Mouse (Mus musculus): ENCODE data around the gene Dab2.

GRCm38 (mm10) chr15:6384027-6384426 lies 84.4 kb downstream of the Dab2 start:
- TF ChIP-seq POLR2A (IDR thresholded peaks at IDR 0.05; ENCODE audit: low read depth, low read length) (no peak), CTCF (IDR thresholded peaks at IDR 0.05; ENCODE audit: borderline replicate concordance, insufficient read depth, low read length) (no peak)

Measured in embryonic fibroblast, embryonic 13.5 days (primary cell).